ENCODE assay signal across 8 mouse cellular contexts in genomic region chr5:77015544-77016482, GRCm38 (mm10). TPM values are rescaled to one million over a fixed set of nuclear protein-coding genes. Genes with fewer than 3 reads are reported as not detected.
DNase-seq lines count a peak whose midpoint lies in the region; ATAC-seq and TF ChIP-seq lines count a peak whose summit lies in the region.

Thegl (plus strand) TSS chr5:77016023.

- no peak within 1 kb of the TSS for H3K27ac ChIP-seq in forebrain, postnatal 0 days (ENCODE audit: low read depth, low read length)
- no peak within 1 kb of the TSS for H3K27ac ChIP-seq in layer of hippocampus, adult 2 months
- no peak within 1 kb of the TSS for H3K27ac ChIP-seq in neural tube, embryonic 14.5 days (ENCODE audit: low read depth, low read length)

- peak; percentile 33 for DNase-seq in G1E (ENCODE audit: low spot score)
- peak; percentile 53 for DNase-seq in cerebellum, adult 8-10 months
- peak; percentile 86 for DNase-seq in forebrain, postnatal 0 days
- DNase-seq in heart, postnatal 36 days, result peak; percentile 69 to 70
- DNase-seq in layer of hippocampus, adult 2 months (ENCODE audit: low spot score in 2 of 2), result peak; percentile 67 to 70
- DNase-seq in lung, adult 2 months, result peak; percentile 84
- peak; percentile 40 for DNase-seq in telencephalon, adult 2 months (ENCODE audit: low read depth, low spot score)

- no peaks in the 10 kb centered on the region; the same call in 1 of the 2 replicates for H3K9me3 ChIP-seq in G1E (replicated peaks)
- H3K9me3 ChIP-seq in forebrain, postnatal 0 days (ENCODE audit: low read length), result no peaks in the 10 kb centered on the region
- no peaks in the 10 kb centered on the region for H3K9me3 ChIP-seq in neural tube, embryonic 14.5 days (ENCODE audit: control insufficient read depth, low read length)

- H3K36me3 ChIP-seq in G1E (replicated peaks), result no peaks in the 10 kb centered on the region
- no peaks in the 10 kb centered on the region for H3K36me3 ChIP-seq in forebrain, postnatal 0 days (ENCODE audit: insufficient read depth)
- no peaks in the 10 kb centered on the region for H3K36me3 ChIP-seq in neural tube, embryonic 14.5 days (ENCODE audit: control insufficient read depth, insufficient read depth, low read length)

- H3K9ac ChIP-seq in forebrain, postnatal 0 days, result peak within 1 kb of the TSS; percentile 51
- 0 out of 2 replicates have a peak within 1 kb of the TSS, but pooled peaks have one; percentile 21 for H3K9ac ChIP-seq in neural tube, embryonic 14.5 days (replicated peaks; ENCODE audit: low read depth, low read length)

- no peak for TF ChIP-seq CTCF in G1E (IDR thresholded peaks at IDR 0.05; ENCODE audit: low read depth, low read length)
- TF ChIP-seq CTCF in forebrain, postnatal 0 days (IDR thresholded peaks at IDR 0.05; ENCODE audit: low read depth), result no peak
- no peak for TF ChIP-seq CTCF in layer of hippocampus, adult 2 months (conservative IDR thresholded peaks at IDR 0.05)
- no peak for TF ChIP-seq CTCF in lung, adult 2 months (IDR thresholded peaks at IDR 0.05; ENCODE audit: insufficient read depth, low read length)

- peaks cover 5% of the 10 kb centered on the region for H3K27me3 ChIP-seq in G1E (ENCODE audit: insufficient read depth, low read length)
- H3K27me3 ChIP-seq in forebrain, postnatal 0 days (ENCODE audit: insufficient read depth, low read length), result no peaks in the 10 kb centered on the region
- no peaks in the 10 kb centered on the region for H3K27me3 ChIP-seq in neural tube, embryonic 14.5 days (ENCODE audit: control insufficient read depth, insufficient read depth, low read length)

- H3K4me3 ChIP-seq in G1E (ENCODE audit: low read depth, low read length), result peak within 1 kb of the TSS; percentile 67
- H3K4me3 ChIP-seq in forebrain, postnatal 0 days (ENCODE audit: low read depth, low read length), result peak within 1 kb of the TSS; percentile 55
- H3K4me3 ChIP-seq in layer of hippocampus, adult 2 months, result peak within 1 kb of the TSS; percentile 69
- peak within 1 kb of the TSS; percentile 49 for H3K4me3 ChIP-seq in lung, adult 2 months (replicated peaks; ENCODE audit: extremely low read depth, low read depth, low read length)
- H3K4me3 ChIP-seq in neural tube, embryonic 14.5 days (ENCODE audit: low read depth, low read length), result peak within 1 kb of the TSS; percentile 54

- no peak; the same call in 1 of the 2 replicates for ATAC-seq in G1E (ENCODE audit: extremely low read depth, insufficient number of reproducible peaks, low FRiP score, poor library complexity, severe bottlenecking)
- peak; percentile 99 for ATAC-seq in forebrain, postnatal 0 days
- peak; percentile 99 for ATAC-seq in neural tube, embryonic 14.5 days (ENCODE audit: low read depth)

- WGBS in forebrain, postnatal 0 days, result 8% methylated on average over 57 of the region's 57 CpGs
- WGBS in lung, adult 2 months, result 16% methylated on average over 57 of the region's 57 CpGs
- WGBS in neural tube, embryonic 14.5 days, result 10% methylated on average over 57 of the region's 57 CpGs

- no peak for TF ChIP-seq POLR2A in lung, adult 2 months (IDR thresholded peaks at IDR 0.05; ENCODE audit: borderline replicate concordance, extremely low read depth, low read depth, low read length)

- H3K4me2 ChIP-seq in forebrain, postnatal 0 days (ENCODE audit: low read depth), result peak within 1 kb of the TSS; percentile 81
- peak within 1 kb of the TSS; percentile 63 for H3K4me2 ChIP-seq in neural tube, embryonic 14.5 days (ENCODE audit: low read depth, low read length)

- peaks cover 9% of the 10 kb centered on the region for H3K4me1 ChIP-seq in G1E (ENCODE audit: insufficient read depth, low read depth, low read length)
- no peaks in the 10 kb centered on the region for H3K4me1 ChIP-seq in forebrain, postnatal 0 days (ENCODE audit: insufficient read depth)
- no peaks in the 10 kb centered on the region for H3K4me1 ChIP-seq in lung, adult 2 months (ENCODE audit: control insufficient read depth, insufficient read depth, low read length)
- no peaks in the 10 kb centered on the region for H3K4me1 ChIP-seq in neural tube, embryonic 14.5 days (ENCODE audit: control insufficient read depth, insufficient read depth, low read length)

- intact Hi-C loops in heart, postnatal 36 days (cut with DNase I), result loop anchor here (1.0 kb wide), 1 partner anchor 8 kb away; no protein-coding TSS in a partner anchor

RNA-seq across cellular contexts. Expression of gene Thegl, which starts in this region (rescaled TPM):
- total RNA-seq in G1E (2014; fragmentation: Nextera tagmentation), result not detected in 2 replicates
- not detected in 2 replicates for total RNA-seq in G1E (2017)
- polyA plus RNA-seq in G1E (2012), result 0.04 and 0.11 TPM in 2 replicates
- 0.77 and 0.86 TPM in 2 replicates for total RNA-seq in forebrain, postnatal 0 days (2014; rRNA removed)
- polyA plus RNA-seq in forebrain, postnatal 0 days (2015; fragmentation: Nextera tagmentation; extraction: Ambion mirVana), result 1.5 and 1.6 TPM in 2 replicates
- total RNA-seq in heart, postnatal 36 days (2021), result not detected
- 1 to 10 TPM; 1.4 to 1.6 TPM for total RNA-seq in layer of hippocampus, adult 2 months (2021)
- 0.18 and 0.65 TPM in 2 replicates for polyA plus RNA-seq in lung, adult 2 months (2012; rRNA removed)
- polyA plus RNA-seq in neural tube, embryonic 14.5 days (2014; fragmentation: Nextera tagmentation; extraction: Ambion mirVana), result 0.40 and 0.86 TPM in 2 replicates

Comparison
In these comparisons a context has a peak if more than half of its experiments do, and no peak if none do; other contexts are left out.
1. Peak in DNase-seq and H3K4me3 ChIP-seq in G1E; RNA of the gene not detected or under 1 TPM.
2. Peak in DNase-seq in heart, postnatal 36 days; RNA of the gene not detected or under 1 TPM.
3. Peak in DNase-seq and H3K4me3 ChIP-seq in lung, adult 2 months; RNA of the gene not detected or under 1 TPM.
4. Peak in ATAC-seq, H3K4me3 ChIP-seq, H3K9ac ChIP-seq and H3K4me2 ChIP-seq in neural tube, embryonic 14.5 days; RNA of the gene not detected or under 1 TPM.
5. DNase-seq: peak in every context shown above with its lines; median percentile 86 in forebrain, postnatal 0 days; 84 in lung, adult 2 months; 70 in heart, postnatal 36 days; 68 in layer of hippocampus, adult 2 months; 53 in cerebellum, adult 8-10 months; 40 in telencephalon, adult 2 months; 33 in G1E.